Mouse (Mus musculus) stomach, postnatal 0 days (tissue): ENCODE data around the gene Rcc1. TPM values are rescaled to one million over a fixed set of nuclear protein-coding genes. Genes with fewer than 3 reads are reported as not detected.

Source experiments
- ATAC-seq: fragments of 200-750 bp; cut with Nextera tagmentation; 2 replicates; pipeline ENCODE4 v1.8.0; 2017; ENCODE audit not compliant: low FRiP score, low TSS enrichment
- DNase-seq: peaks from one replicate; pipeline ENCODE4 v3.0.0-alpha.2; 2016; ENCODE audit warnings: low spot score
- H3K27ac ChIP-seq: fragments of 300-500 bp; sonication (generic); replicated peaks from 2 replicates; pipeline ENCODE4 v1.5.1; 2014; ENCODE audit warnings: mild to moderate bottlenecking, control low read depth
- H3K27me3 ChIP-seq: fragments of 300-500 bp; sonication (generic); 2 replicates; pipeline ENCODE4 v1.6.1; 2014; ENCODE audit warnings: low read length; ENCODE audit not compliant: control insufficient read depth, insufficient read depth
- H3K36me3 ChIP-seq: fragments of 300-500 bp; sonication (generic); 2 replicates; pipeline ENCODE4 v1.6.1; 2014; ENCODE audit warnings: low read length, mixed read lengths; ENCODE audit not compliant: control insufficient read depth, insufficient read depth
- H3K4me1 ChIP-seq: fragments of 300-500 bp; sonication (generic); replicated peaks from 2 replicates; pipeline ENCODE4 v1.6.1; 2014; ENCODE audit warnings: antibody characterized with exemption; ENCODE audit not compliant: control insufficient read depth, insufficient read depth
- H3K4me2 ChIP-seq: fragments of 300-500 bp; sonication (generic); replicated peaks from 2 replicates; pipeline ENCODE4 v1.6.1; 2014; ENCODE audit warnings: low read depth, mild to moderate bottlenecking, control low read depth, moderate library complexity
- H3K4me3 ChIP-seq: fragments of 300-500 bp; sonication (generic); 2 replicates; pipeline ENCODE4 v1.5.1; 2014; ENCODE audit warnings: low read depth, low read length, control low read depth
- H3K9ac ChIP-seq: fragments of 300-500 bp; sonication (generic); 2 replicates; pipeline ENCODE4 v1.6.1; 2014; ENCODE audit warnings: mild to moderate bottlenecking, low read length, control low read depth, mixed read lengths
- H3K9me3 ChIP-seq: fragments of 300-500 bp; sonication (generic); 2 replicates; pipeline ENCODE4 v1.6.1; 2016; ENCODE audit warnings: low read length; ENCODE audit not compliant: control insufficient read depth
- CTCF ChIP-seq: IDR thresholded peaks from 2 replicates; pipeline ENCODE4 v1.5.1; 2016; ENCODE audit warnings: antibody characterized with exemption, low read depth, mild to moderate bottlenecking, moderate library complexity
- EP300 ChIP-seq: optimal IDR thresholded peaks from 2 replicates; pipeline ENCODE3; 2016; ENCODE audit warnings: antibody characterized with exemption
- WGBS: fragments of 180-500 bp; shearing (Covaris S2); extraction: QIAGEN DNeasy Blood & Tissue Kit; methylation state at CpG from one replicate; pipeline ENCODE4 v1.1.7; 2014; 5-methylcytosine and 5-hydroxymethylcytosine counted together
- polyA plus RNA-seq: library from polyadenylated mRNA; unstranded; fragments of >200 nt; fragmentation: Nextera tagmentation; extraction: Ambion mirVana; gene quantifications from 2 replicates; pipeline ENCODE4 v1.2.1, GENCODE M21; 2015

Gene Rcc1
- polyA plus RNA-seq, 1 experiment from 2014 or later: 25.2 TPM

DNA sequence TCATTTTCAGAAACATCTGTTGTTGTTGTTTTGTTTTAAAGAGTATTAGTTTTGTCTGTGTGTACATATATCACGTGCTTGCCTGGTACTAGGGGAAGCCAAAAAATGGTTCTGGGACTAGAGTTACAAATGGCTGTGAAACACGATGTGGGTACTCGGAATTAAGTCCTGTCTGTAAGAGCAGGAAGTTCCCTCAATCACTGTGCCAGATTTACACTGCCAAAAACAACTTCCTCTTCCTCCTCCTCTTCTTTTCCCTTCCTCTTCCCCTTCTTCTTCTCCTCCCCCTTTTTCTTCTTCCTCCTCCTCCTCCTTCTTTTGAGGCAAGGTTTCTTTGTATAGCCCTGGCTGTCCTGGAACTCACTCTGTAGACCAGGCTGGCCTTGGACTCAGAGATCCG is 28.9 kb upstream of the Rcc1 start:
- Histone ChIP-seq H3K4me3 (no peak overlapping the region), H3K36me3 (peaks cover 4% of the 10 kb centered on the region), H3K4me1 (no peaks in the 10 kb centered on the region), H3K27me3 (no peaks in the 10 kb centered on the region), H3K9me3 (no peaks in the 10 kb centered on the region), H3K9ac (no peak overlapping the region), H3K27ac (no peak overlapping the region), H3K4me2 (no peak overlapping the region)
- TF ChIP-seq CTCF: no peak
- TF ChIP-seq EP300: no peak
- DNase-seq (no peak), ATAC-seq (no peak)
- WGBS: 88% methylated on average over 4 of the region's 4 CpGs

DNA sequence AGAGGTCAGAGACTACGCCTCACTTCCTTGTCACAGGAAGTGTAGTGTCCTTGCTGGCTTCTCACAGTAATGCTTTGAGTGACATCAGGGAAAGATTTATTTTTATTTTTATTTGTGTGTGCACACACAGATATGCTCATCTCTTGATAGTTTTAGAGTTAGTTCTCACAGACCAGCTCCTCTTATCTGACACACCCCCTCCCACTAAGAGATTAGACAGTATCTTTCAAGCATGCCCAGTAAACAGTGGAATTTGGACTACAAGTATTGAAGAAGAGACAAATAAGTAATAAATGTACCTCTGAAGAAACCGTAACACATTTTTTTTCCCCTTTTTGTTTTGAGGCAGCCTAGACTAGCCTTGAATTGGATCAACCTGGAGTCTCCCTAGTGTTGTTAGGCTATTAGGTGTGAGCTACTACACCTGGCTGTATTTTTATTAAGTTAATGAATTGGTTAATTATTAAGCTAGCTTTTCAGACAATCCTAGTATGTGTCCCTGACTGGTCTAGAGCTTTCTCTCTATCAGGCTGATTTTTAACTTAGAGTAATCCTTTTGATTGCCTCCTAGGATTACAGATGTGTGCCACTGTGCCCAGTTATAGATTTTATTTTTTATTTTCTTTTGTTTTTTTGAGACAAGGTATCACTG is 27.7 kb upstream of the Rcc1 start:
- no peak for DNase-seq
- H3K4me1 ChIP-seq: no peaks in the 10 kb centered on the region
- TF ChIP-seq CTCF: no peak
- no peak for TF ChIP-seq EP300
- H3K27me3 ChIP-seq: no peaks in the 10 kb centered on the region
- H3K4me3 ChIP-seq: no peak overlapping the region
- WGBS: 91% methylated on average over 2 of the region's 2 CpGs
- H3K9me3 ChIP-seq: no peaks in the 10 kb centered on the region
- no peak for ATAC-seq
- no peak overlapping the region for H3K4me2 ChIP-seq
- H3K27ac ChIP-seq: no peak overlapping the region
- H3K9ac ChIP-seq: no peak overlapping the region
- H3K36me3 ChIP-seq: peaks cover 6% of the 10 kb centered on the region

- Histone ChIP-seq H3K27ac (no peak overlapping the region), H3K36me3 (peaks cover 27% of the 10 kb centered on the region), H3K4me1 (no peaks in the 10 kb centered on the region), H3K4me3 (no peak overlapping the region), H3K9me3 (no peaks in the 10 kb centered on the region), H3K27me3 (no peaks in the 10 kb centered on the region), H3K9ac (no peak overlapping the region), H3K4me2 (no peak overlapping the region)
- 100% methylated on average over 1 of the region's 1 CpGs for WGBS
- no peak for DNase-seq
- no peak for ATAC-seq
- TF ChIP-seq EP300 (no peak), CTCF (no peak)
These were observed 20.4 kb upstream of the Rcc1 start for GRCm38 (mm10) chr4:132373820-132374219.

DNA sequence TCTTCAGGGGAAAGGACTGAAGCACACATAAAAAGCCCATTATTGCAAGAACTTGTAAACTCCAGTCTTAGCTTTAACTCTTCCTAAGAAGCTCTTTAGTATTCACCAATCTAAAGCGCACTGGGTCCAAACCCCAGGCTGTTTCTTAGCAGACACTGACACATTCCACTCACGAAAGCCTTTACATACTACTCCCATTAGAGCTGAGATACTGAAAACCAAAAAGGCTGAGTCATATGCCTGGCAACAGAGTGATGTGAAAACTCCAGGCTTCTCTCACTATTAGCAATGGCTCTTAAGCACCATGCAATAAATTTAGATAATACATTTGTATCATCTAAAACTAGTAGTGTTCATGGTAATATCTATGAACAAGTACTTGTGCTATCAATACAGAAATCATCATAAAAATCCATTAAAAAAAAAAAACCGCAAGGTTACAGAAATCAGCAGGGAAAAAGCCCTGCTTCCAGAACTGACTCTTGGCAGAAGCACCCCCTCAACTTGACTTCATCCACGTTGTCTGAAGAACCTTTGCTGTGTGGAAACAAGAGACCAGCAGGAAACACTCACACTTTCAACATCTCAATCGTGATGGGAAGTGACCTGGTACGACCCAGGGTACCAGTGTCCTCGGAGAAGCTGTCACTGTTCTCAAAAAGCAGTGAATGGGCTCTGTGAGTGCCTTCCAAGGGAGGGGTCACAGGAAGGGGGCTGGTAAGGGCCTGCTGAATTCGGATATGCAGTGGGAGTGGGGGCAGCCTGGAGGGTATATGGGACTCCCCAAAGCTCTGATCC is 16.7 kb upstream of the Rcc1 start:
- no peak for ATAC-seq
- no peak for TF ChIP-seq CTCF
- no peak for TF ChIP-seq EP300
- Histone ChIP-seq H3K4me1 (no peaks in the 10 kb centered on the region), H3K27ac (no peak overlapping the region), H3K4me3 (no peak overlapping the region), H3K9ac (no peak overlapping the region), H3K36me3 (peaks cover 24% of the 10 kb centered on the region), H3K9me3 (no peaks in the 10 kb centered on the region), H3K4me2 (no peak overlapping the region), H3K27me3 (no peaks in the 10 kb centered on the region)
- DNase-seq: no peak
- WGBS: 78% methylated on average over 8 of the region's 8 CpGs

GRCm38 (mm10) chr4:132367480-132368201 is 14.2 kb upstream of the Rcc1 start:
- Histone ChIP-seq H3K4me3 (no peak overlapping the region), H3K36me3 (peaks cover 35% of the 10 kb centered on the region)
- 82% methylated on average over 18 of the region's 18 CpGs for WGBS

More at GRCm38 (mm10) chr4:132367480-132368201, 14.2 kb upstream of the Rcc1 start:
- Histone ChIP-seq H3K9me3 (no peaks in the 10 kb centered on the region), H3K27me3 (no peaks in the 10 kb centered on the region), H3K9ac (no peak overlapping the region), H3K4me1 (no peaks in the 10 kb centered on the region), H3K27ac (no peak overlapping the region), H3K4me2 (no peak overlapping the region)
- no peak for ATAC-seq
- DNase-seq: no peak
- TF ChIP-seq EP300: no peak
- TF ChIP-seq CTCF: no peak
